Mouse (Mus musculus): ENCODE measurements around the gene Pcbp2.

Gene Pcbp2

DNA sequence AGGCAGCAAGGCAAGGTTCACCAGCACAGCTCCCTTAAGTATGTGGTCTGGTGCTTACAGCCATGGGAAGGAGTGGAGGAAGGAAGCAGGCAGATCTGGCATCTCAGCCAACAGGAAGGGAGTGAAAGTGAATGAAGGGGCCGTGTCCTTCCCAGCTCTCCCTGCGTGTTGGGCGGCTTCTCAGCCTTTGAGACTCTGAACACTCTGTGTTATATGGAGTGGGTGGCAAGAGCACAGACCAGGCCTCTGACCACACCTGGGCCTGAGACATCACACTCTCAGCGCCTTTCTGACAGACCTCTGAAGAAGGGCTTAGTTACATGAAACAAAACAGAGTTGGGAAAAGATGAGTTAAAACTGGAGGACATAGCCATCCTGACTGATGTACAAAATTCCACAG, 60.2 kb downstream of the Pcbp2 start:
- DNase-seq = no peak

DNA sequence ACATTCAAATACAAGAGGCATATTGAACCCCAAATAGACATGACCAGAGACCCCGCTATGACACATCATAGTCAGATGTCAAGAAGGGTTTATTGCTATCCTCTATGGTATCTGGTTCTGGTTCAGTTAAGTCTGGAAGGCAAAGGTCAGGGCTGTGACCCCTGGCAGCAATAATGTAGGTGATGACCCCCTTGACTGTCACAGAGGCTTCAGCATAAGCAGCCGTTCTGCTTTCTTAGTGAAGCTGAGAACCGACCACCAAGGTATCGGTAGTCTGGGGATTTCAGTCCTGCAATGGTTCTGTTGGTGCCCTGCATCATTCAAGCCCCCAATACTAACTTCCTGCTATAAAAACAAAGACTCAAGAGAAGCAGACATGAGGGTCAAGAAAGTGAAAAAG, 61.2 kb downstream of the Pcbp2 start:
- DNase-seq = no peak

DNA sequence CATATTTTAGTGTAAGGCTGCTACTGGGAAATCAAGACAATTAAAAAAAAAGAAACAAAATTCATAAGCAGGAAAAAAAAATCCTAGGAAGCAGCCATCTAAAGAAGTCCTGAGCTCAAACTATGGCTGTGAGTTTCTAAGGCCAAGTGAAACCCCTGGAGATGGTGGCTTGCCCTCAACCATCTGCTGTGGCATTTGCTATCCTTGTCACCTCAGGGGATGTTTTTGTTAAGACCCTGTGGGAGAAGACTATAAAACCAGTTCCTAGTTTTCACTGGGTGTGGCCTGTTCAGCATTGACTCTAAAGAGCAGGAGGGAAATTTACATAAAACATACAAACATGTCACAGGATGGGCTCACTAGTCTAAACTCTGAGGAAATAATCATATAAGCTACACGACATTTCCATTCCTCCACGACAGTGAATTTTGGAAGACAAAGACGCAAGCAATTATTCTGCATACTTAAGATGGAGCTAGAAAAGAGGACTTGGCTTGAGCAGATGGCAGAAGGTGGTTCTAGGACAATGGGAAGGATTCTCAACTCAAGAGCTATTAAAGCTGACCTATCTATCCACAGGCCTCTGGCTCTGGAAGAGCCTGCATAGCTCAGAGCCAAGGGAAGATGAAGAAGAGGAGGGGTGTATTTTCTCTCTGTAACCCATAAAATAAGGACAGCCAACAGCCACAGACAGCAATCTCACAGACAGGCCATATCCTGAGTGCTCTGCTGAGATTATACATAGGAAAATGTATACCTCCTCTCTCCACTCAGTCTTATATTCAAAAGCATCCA, 62.0 kb downstream of the Pcbp2 start:
- DNase-seq = no peak

DNA sequence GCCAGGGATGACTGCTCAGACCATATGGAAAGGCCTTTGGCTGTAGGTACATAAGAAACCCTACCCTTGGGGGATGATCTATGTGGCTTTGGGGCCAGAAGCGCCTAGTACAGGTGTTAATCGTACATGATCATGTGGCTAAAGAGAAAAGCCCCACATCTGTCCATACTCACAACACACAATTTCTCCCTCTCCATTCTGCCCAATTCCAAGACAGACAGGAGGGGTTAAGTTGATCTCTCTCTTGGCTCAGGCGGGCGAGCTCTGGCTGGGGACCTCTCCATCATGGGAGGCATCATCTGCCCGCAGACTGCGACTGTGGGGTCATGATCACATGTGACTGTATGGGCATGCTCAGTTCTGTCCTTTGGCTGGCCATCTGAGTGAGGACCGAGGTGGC, 63.6 kb downstream of the Pcbp2 start:
- DNase-seq = no peak

DNA sequence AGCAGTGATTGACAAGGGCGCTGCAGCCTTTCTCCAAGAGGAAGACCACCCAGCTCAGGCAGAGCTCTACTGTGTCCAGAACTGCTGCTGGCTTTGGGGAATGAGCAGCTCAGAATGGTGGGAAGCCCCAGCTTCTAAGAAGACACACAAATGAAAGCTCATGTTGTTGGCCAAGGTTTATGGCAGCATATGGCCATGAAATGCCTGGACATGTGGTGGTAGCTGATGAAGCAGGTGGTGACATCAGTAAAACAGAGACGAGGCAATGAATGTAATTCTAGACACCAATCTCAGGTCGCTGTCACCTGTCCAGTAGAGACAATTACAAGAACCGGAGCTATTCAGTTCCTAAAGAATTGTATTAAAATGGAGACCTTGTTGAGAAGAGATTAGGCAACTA, 74.5 kb downstream of the Pcbp2 start:
- DNase-seq = no peak

DNA sequence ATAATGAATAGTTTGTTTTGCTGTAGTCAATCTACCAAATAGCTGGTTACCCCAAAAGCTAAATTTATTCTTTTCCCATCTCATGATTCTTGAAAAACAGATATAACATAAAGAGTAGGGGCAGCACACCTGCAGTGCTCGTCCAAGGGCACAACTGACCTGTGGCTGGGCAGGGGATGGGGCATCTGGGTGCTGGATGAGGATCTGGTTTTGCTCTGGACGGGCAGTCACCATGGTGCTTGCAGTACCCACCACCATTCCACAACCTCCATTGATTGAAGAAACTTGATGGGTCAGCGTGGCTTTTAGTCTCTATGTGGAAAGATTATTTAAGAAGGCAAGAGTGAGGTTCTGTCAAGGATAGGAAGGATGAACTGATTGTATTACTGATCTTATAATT, 75.9 kb downstream of the Pcbp2 start:
- DNase-seq = no peak

DNA sequence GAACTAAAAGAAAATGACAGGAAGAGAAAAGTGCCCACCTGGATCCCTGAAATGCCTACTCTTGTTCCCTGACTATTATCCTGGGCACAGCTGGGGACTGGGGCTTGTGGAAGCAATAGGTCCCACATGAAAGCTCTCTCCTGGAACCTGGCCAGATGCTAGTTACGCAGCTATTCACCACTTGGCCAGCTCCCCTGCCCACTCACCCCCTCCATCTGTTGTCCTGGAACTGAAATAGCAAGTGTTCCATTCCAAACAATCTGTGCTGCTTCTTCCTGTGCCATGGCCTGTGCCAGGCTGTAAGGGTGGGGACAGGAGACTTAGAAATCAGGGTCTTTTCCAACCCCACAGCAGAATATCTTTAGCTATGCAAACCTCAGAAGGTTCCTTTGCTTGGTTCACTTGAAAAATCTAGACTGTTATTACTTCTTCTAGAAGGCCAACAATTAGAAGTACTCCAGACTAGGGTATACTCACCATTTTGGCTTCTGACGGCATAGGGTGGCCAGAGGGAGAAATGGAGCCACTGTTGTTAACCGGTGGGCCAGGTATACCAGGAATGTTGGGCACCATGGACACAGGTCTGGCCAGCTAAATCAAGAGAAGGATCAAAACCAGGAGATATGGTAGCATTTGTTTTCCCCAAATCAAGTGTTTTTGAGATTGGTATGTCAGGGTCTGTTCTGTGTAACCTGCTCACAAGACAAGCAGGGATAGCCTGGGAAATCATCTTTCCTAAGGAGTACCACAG, 76.5 kb downstream of the Pcbp2 start:
- peak; percentile 58 for DNase-seq

DNA sequence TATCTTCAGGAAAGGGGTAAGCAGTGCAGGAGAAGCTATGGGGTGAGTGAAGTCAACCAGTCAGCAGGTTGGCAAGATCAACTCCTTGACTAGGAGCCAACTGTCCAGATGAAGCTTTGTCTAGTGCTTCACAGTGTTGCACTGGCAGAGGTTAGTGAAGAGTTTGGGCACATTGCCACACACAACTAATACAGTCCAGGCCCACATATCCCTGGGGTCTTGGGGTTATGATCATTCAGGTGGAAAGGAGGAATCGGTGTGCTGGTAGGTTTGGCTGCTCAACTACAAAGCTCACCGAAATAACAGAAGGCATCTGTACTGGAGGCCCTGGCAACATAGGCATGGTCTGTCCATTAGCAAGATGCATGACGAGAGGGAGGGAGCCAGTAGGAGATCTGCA, 77.1 kb downstream of the Pcbp2 start:
- DNase-seq = no peak
